Mouse (Mus musculus): ENCODE data around the gene Hus1. TPM values are rescaled to one million over a fixed set of nuclear protein-coding genes. Genes with fewer than 3 reads are reported as not detected.

Gene Hus1
- total and polyA plus RNA-seq, 3 experiments: 21.7 to 29.4 TPM; not detected in 1

GRCm38 (mm10) chr11:9046546-9046945 is 35.6 kb upstream of the Hus1 start:
- Histone ChIP-seq H3K79me2 (ENCODE audit: control insufficient read depth, insufficient read depth, low read length, poor library complexity) (no peaks in the 10 kb centered on the region), H3K36me3 (ENCODE audit: control insufficient read depth in 1 of 2, insufficient read depth in 2 of 2, low read length in 2 of 2) (no peaks in the 10 kb centered on the region), H3K9me3 (replicated peaks; ENCODE audit: insufficient read depth, low read length) (no peaks in the 10 kb centered on the region), H3K4me3 (ENCODE audit: control insufficient read depth in 1 of 2, insufficient read depth in 1 of 2, low read depth in 2 of 2, low read length in 2 of 2) (no peak overlapping the region), H3K9ac (ENCODE audit: control insufficient read depth, low read depth, low read length, poor library complexity, severe bottlenecking) (no peak overlapping the region), H3K4me1 (ENCODE audit: control insufficient read depth in 1 of 2, insufficient read depth in 2 of 2, low read length in 2 of 2) (no peaks in the 10 kb centered on the region), H3K27ac (ENCODE audit: control insufficient read depth, low read depth, low read length) (no peak overlapping the region), H3K27me3 (ENCODE audit: control insufficient read depth in 1 of 2, insufficient read depth in 2 of 2, low read length in 2 of 2) (no peaks in the 10 kb centered on the region; a peak in 2 of 4 replicates)
- no peak for DNase-seq (ENCODE audit: low read depth, low spot score)
- no peak for TF ChIP-seq ZKSCAN1 (IDR thresholded peaks at IDR 0.05; ENCODE audit: low read depth, low read length)
- TF ChIP-seq GABPA (IDR thresholded peaks at IDR 0.05; ENCODE audit: low read depth, low read length): no peak
- no peak for TF ChIP-seq ELF1 (IDR thresholded peaks at IDR 0.05; ENCODE audit: low read depth, low read length)
- TF ChIP-seq ZMIZ1 (IDR thresholded peaks at IDR 0.05; ENCODE audit: low read depth, low read length): no peak
- no peak for TF ChIP-seq UBTF (IDR thresholded peaks at IDR 0.05; ENCODE audit: borderline replicate concordance, insufficient read depth, low read depth, low read length)
- TF ChIP-seq E2F4 (IDR thresholded peaks at IDR 0.05; ENCODE audit: borderline replicate concordance, low read depth, low read length): no peak
- TF ChIP-seq HCFC1 (IDR thresholded peaks at IDR 0.05; ENCODE audit: low read depth, low read length): no peak
- no peak for TF ChIP-seq USF1 (IDR thresholded peaks at IDR 0.05; ENCODE audit: low read depth, low read length)
- TF ChIP-seq RAD21 (IDR thresholded peaks at IDR 0.05; ENCODE audit: low read depth, low read length): no peak
- no peak for TF ChIP-seq KAT2A (conservative IDR thresholded peaks at IDR 0.05; ENCODE audit: low read depth, low read length)
- TF ChIP-seq CHD2 (IDR thresholded peaks at IDR 0.05; ENCODE audit: low read length): no peak
- TF ChIP-seq MAFK (IDR thresholded peaks at IDR 0.05; ENCODE audit: borderline replicate concordance, low read depth, low read length): no peak
- TF ChIP-seq NRF1 (IDR thresholded peaks at IDR 0.05; ENCODE audit: insufficient read depth, low read depth, low read length, poor library complexity, severe bottlenecking): no peak
- no peak for TF ChIP-seq RCOR1 (IDR thresholded peaks at IDR 0.05; ENCODE audit: low read depth, low read length)
- TF ChIP-seq POLR2A (IDR thresholded peaks at IDR 0.05; ENCODE audit: control insufficient read depth in 1 of 2, insufficient read depth in 1 of 2, low read depth in 1 of 2, low read length in 2 of 2, poor library complexity in 1 of 2): no peak
- no peak for TF ChIP-seq TAL1 (IDR thresholded peaks at IDR 0.05; ENCODE audit: low read length)
- TF ChIP-seq NELFE (IDR thresholded peaks at IDR 0.05; ENCODE audit: low read depth, low read length): no peak

DNA sequence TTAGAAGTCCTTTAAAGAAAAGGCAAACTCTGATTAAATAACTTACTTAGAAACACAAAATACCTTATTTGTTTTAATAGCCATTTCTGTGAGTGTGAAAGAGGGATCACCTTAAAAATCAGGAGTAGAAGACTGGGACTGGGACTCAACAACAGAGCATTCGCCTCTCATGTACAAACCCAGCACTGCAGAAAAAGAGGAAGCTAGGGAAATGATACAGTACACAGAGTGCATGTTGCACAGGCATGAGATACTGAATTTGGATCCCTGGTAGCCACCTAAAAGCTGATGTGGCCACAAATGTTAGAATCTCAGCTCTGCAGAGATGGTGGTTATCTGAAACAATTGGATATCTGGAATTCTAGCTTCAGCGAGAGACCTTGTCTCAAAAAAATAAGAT is 20.5 kb upstream of the Hus1 start:
- no peak overlapping the region for H3K27ac ChIP-seq (ENCODE audit: control insufficient read depth, low read depth, low read length)
- H3K4me1 ChIP-seq (ENCODE audit: control insufficient read depth in 1 of 2, insufficient read depth in 2 of 2, low read length in 2 of 2): no peaks in the 10 kb centered on the region
- peaks cover 0 to 2% of the 10 kb centered on the region in 2 experiments; a peak in 2 of 4 replicates for H3K27me3 ChIP-seq (ENCODE audit: control insufficient read depth in 1 of 2, insufficient read depth in 2 of 2, low read length in 2 of 2)
- no peak for TF ChIP-seq EP300 (IDR thresholded peaks at IDR 0.05; ENCODE audit: low read depth in 1 of 2, low read length in 2 of 2)
- TF ChIP-seq GABPA (IDR thresholded peaks at IDR 0.05; ENCODE audit: low read depth, low read length): no peak
- no peak for TF ChIP-seq MEF2A (IDR thresholded peaks at IDR 0.05; ENCODE audit: extremely low read depth, insufficient replicate concordance, low read depth, low read length, poor library complexity, severe bottlenecking)
- TF ChIP-seq MXI1 (IDR thresholded peaks at IDR 0.05; ENCODE audit: low read depth, low read length): no peak
- no peak for TF ChIP-seq TBP (IDR thresholded peaks at IDR 0.05; ENCODE audit: low read depth, low read length)
- no peak for TF ChIP-seq E2F4 (IDR thresholded peaks at IDR 0.05; ENCODE audit: borderline replicate concordance, low read depth, low read length)
- H3K9me3 ChIP-seq (replicated peaks; ENCODE audit: insufficient read depth, low read length): no peaks in the 10 kb centered on the region
- DNase-seq (ENCODE audit: low read depth, low spot score): no peak
- H3K4me3 ChIP-seq (ENCODE audit: control insufficient read depth in 1 of 2, insufficient read depth in 1 of 2, low read depth in 2 of 2, low read length in 2 of 2): no peak overlapping the region
- H3K79me2 ChIP-seq (ENCODE audit: control insufficient read depth, insufficient read depth, low read length, poor library complexity): no peaks in the 10 kb centered on the region
- no peak overlapping the region for H3K9ac ChIP-seq (ENCODE audit: control insufficient read depth, low read depth, low read length, poor library complexity, severe bottlenecking)
- H3K36me3 ChIP-seq (ENCODE audit: control insufficient read depth in 1 of 2, insufficient read depth in 2 of 2, low read length in 2 of 2): no peaks in the 10 kb centered on the region

Measured in MEL (cell line).